Mouse (Mus musculus): ENCODE measurements at regions not wholly inside any gene's neighbourhood (a gene's known extent, or its start where the extent isn't known, plus 50 kb on each side); places are given as distances from the start of the nearest gene placed in this dataset.

GRCm38 (mm10) chr11:117419351-117419969 is 64.7 kb upstream of the Gm11733 start:
- ATAC-seq (replicated peaks; ENCODE audit: low FRiP score, low TSS enrichment, low read depth) (no peak), DNase-seq (ENCODE audit: low spot score) (no peak)
- no peak overlapping the region for H3K9ac ChIP-seq (ENCODE audit: low read length)
- H3K4me2 ChIP-seq (ENCODE audit: low read length): no peak overlapping the region
- no peaks in the 10 kb centered on the region for H3K36me3 ChIP-seq (ENCODE audit: control insufficient read depth, insufficient read depth, low read length)
- H3K4me1 ChIP-seq (replicated peaks; ENCODE audit: control insufficient read depth, insufficient read depth, low read length): peaks cover 28% of the 10 kb centered on the region
- H3K9me3 ChIP-seq (ENCODE audit: control insufficient read depth, low read length): no peaks in the 10 kb centered on the region
- H3K4me3 ChIP-seq (ENCODE audit: low read depth, low read length): no peak overlapping the region
- 67% methylated on average over 9 of the region's 9 CpGs for WGBS
- H3K27ac ChIP-seq (ENCODE audit: low read depth): no peak overlapping the region
- peaks cover 8% of the 10 kb centered on the region for H3K27me3 ChIP-seq (replicated peaks; ENCODE audit: control insufficient read depth, insufficient read depth, low read length)

GRCm38 (mm10) chr11:117422713-117423112 is 61.5 kb upstream of the Gm11733 start:
- H3K27ac ChIP-seq (ENCODE audit: low read depth): no peak overlapping the region
- no peaks in the 10 kb centered on the region for H3K27me3 ChIP-seq (replicated peaks; ENCODE audit: control insufficient read depth, insufficient read depth, low read length)
- WGBS: 85% methylated on average over 6 of the region's 6 CpGs
- no peaks in the 10 kb centered on the region for H3K36me3 ChIP-seq (ENCODE audit: control insufficient read depth, insufficient read depth, low read length)
- no peak overlapping the region for H3K4me3 ChIP-seq (ENCODE audit: low read depth, low read length)
- H3K4me2 ChIP-seq (ENCODE audit: low read length): no peak overlapping the region
- H3K9ac ChIP-seq (ENCODE audit: low read length): no peak overlapping the region
- H3K9me3 ChIP-seq (ENCODE audit: control insufficient read depth, low read length): no peaks in the 10 kb centered on the region
- ATAC-seq (replicated peaks; ENCODE audit: low FRiP score, low TSS enrichment, low read depth) (no peak), DNase-seq (ENCODE audit: low spot score) (no peak)
- H3K4me1 ChIP-seq (replicated peaks; ENCODE audit: control insufficient read depth, insufficient read depth, low read length): peaks cover 22% of the 10 kb centered on the region

DNA sequence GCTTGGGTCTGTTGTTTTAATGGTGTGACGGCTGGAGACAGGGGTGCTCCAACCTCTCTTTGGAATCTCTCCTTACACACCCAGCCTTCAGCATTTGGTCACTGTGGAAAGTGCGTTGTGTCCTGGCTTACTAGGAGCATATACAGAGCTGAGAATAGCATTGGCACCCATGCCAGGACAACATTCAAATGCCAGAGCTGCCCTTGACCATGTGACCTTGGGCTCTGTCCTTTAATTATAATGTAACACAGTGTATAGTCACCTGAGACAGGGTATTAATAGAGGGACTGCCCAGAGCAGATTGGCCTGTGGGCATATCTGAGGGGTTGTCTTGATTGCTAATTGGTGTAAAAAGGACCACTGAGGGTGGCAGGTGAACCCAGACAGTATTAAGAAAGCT is 60.7 kb upstream of the Gm11733 start:
- no peaks in the 10 kb centered on the region for H3K36me3 ChIP-seq (ENCODE audit: control insufficient read depth, insufficient read depth, low read length)
- no peak for DNase-seq (ENCODE audit: low spot score)
- no peak overlapping the region for H3K4me2 ChIP-seq (ENCODE audit: low read length)
- H3K27ac ChIP-seq (ENCODE audit: low read depth): no peak overlapping the region
- H3K4me1 ChIP-seq (replicated peaks; ENCODE audit: control insufficient read depth, insufficient read depth, low read length): peaks cover 15% of the 10 kb centered on the region
- no peak overlapping the region for H3K9ac ChIP-seq (ENCODE audit: low read length)
- no peak for ATAC-seq (replicated peaks; ENCODE audit: low FRiP score, low TSS enrichment, low read depth)
- no peaks in the 10 kb centered on the region for H3K27me3 ChIP-seq (replicated peaks; ENCODE audit: control insufficient read depth, insufficient read depth, low read length)
- 92% methylated on average over 2 of the region's 2 CpGs for WGBS
- no peak overlapping the region for H3K4me3 ChIP-seq (ENCODE audit: low read depth, low read length)
- no peaks in the 10 kb centered on the region for H3K9me3 ChIP-seq (ENCODE audit: control insufficient read depth, low read length)

GRCm38 (mm10) chr11:117425466-117425865 is 58.7 kb upstream of the Gm11733 start:
- Histone ChIP-seq H3K4me2 (ENCODE audit: low read length) (no peak overlapping the region), H3K9ac (ENCODE audit: low read length) (no peak overlapping the region), H3K27me3 (replicated peaks; ENCODE audit: control insufficient read depth, insufficient read depth, low read length) (no peaks in the 10 kb centered on the region), H3K9me3 (ENCODE audit: control insufficient read depth, low read length) (no peaks in the 10 kb centered on the region), H3K27ac (ENCODE audit: low read depth) (no peak overlapping the region), H3K36me3 (ENCODE audit: control insufficient read depth, insufficient read depth, low read length) (no peaks in the 10 kb centered on the region), H3K4me3 (ENCODE audit: low read depth, low read length) (no peak overlapping the region), H3K4me1 (replicated peaks; ENCODE audit: control insufficient read depth, insufficient read depth, low read length) (peaks cover 9% of the 10 kb centered on the region; the same call in 1 of the 2 replicates)
- ATAC-seq (replicated peaks; ENCODE audit: low FRiP score, low TSS enrichment, low read depth) (0 out of 2 replicates have a peak, but pooled peaks have one; percentile 21), DNase-seq (ENCODE audit: low spot score) (no peak)
- WGBS: 35% methylated on average over 8 of the region's 9 CpGs

DNA sequence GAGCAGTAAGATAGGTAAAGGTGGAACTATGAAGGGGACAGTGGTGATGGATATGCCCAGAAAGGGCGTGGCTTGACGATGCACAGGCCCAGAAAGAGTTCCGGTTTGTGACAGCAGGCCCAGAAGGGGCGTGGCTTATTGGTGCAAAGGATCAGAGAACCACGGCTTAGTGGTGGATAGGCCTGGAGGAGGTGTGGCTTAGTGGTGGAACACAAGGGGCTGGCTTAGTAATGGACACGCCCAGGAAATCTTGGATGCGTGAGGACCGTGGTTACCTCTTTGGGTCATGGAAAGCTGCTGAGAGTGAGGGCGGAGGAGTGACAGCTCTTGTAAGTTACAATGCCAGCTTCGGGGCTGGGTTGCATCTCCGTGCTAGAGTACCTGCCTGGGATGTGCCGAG is 58.2 kb upstream of the Gm11733 start:
- 28% methylated on average over 12 of the region's 12 CpGs for WGBS
- H3K36me3 ChIP-seq (ENCODE audit: control insufficient read depth, insufficient read depth, low read length): no peaks in the 10 kb centered on the region
- no peak overlapping the region for H3K4me3 ChIP-seq (ENCODE audit: low read depth, low read length)
- no peak overlapping the region for H3K9ac ChIP-seq (ENCODE audit: low read length)
- peaks cover 9% of the 10 kb centered on the region; the same call in 1 of the 2 replicates for H3K4me1 ChIP-seq (replicated peaks; ENCODE audit: control insufficient read depth, insufficient read depth, low read length)
- no peaks in the 10 kb centered on the region for H3K27me3 ChIP-seq (replicated peaks; ENCODE audit: control insufficient read depth, insufficient read depth, low read length)
- H3K9me3 ChIP-seq (ENCODE audit: control insufficient read depth, low read length): no peaks in the 10 kb centered on the region
- no peak overlapping the region for H3K4me2 ChIP-seq (ENCODE audit: low read length)
- H3K27ac ChIP-seq (ENCODE audit: low read depth): no peak overlapping the region
- no peak for DNase-seq (ENCODE audit: low spot score)
- peak; percentile 48; the same call in 1 of the 2 replicates for ATAC-seq (replicated peaks; ENCODE audit: low FRiP score, low TSS enrichment, low read depth)

- no peak for DNase-seq (ENCODE audit: low spot score)
- Histone ChIP-seq H3K36me3 (ENCODE audit: control insufficient read depth, insufficient read depth, low read length) (no peaks in the 10 kb centered on the region), H3K4me1 (replicated peaks; ENCODE audit: control insufficient read depth, insufficient read depth, low read length) (peaks cover 9% of the 10 kb centered on the region; the same call in 1 of the 2 replicates), H3K27ac (ENCODE audit: low read depth) (no peak overlapping the region), H3K9ac (ENCODE audit: low read length) (no peak overlapping the region), H3K9me3 (ENCODE audit: control insufficient read depth, low read length) (no peaks in the 10 kb centered on the region), H3K4me2 (ENCODE audit: low read length) (no peak overlapping the region), H3K27me3 (replicated peaks; ENCODE audit: control insufficient read depth, insufficient read depth, low read length) (no peaks in the 10 kb centered on the region), H3K4me3 (ENCODE audit: low read depth, low read length) (no peak overlapping the region)
- ATAC-seq (replicated peaks; ENCODE audit: low FRiP score, low TSS enrichment, low read depth): no peak
- WGBS: 83% methylated on average over 4 of the region's 4 CpGs
These were observed 57.5 kb upstream of the Gm11733 start for GRCm38 (mm10) chr11:117426651-117427050.

- ATAC-seq (replicated peaks; ENCODE audit: low FRiP score, low TSS enrichment, low read depth) (no peak), DNase-seq (ENCODE audit: low spot score) (no peak)
- Histone ChIP-seq H3K4me3 (ENCODE audit: low read depth, low read length) (no peak overlapping the region), H3K9me3 (ENCODE audit: control insufficient read depth, low read length) (no peaks in the 10 kb centered on the region), H3K4me1 (replicated peaks; ENCODE audit: control insufficient read depth, insufficient read depth, low read length) (peaks cover 9% of the 10 kb centered on the region; the same call in 1 of the 2 replicates), H3K9ac (ENCODE audit: low read length) (no peak overlapping the region), H3K27me3 (replicated peaks; ENCODE audit: control insufficient read depth, insufficient read depth, low read length) (no peaks in the 10 kb centered on the region), H3K36me3 (ENCODE audit: control insufficient read depth, insufficient read depth, low read length) (no peaks in the 10 kb centered on the region), H3K27ac (ENCODE audit: low read depth) (no peak overlapping the region), H3K4me2 (ENCODE audit: low read length) (no peak overlapping the region)
- WGBS: 91% methylated on average over 17 of the region's 17 CpGs
These were observed 56.2 kb upstream of the Gm11733 start for GRCm38 (mm10) chr11:117427808-117428510.

GRCm38 (mm10) chr11:117429326-117429752 is 54.8 kb upstream of the Gm11733 start:
- 75% methylated on average over 10 of the region's 10 CpGs for WGBS
- H3K4me1 ChIP-seq (replicated peaks; ENCODE audit: control insufficient read depth, insufficient read depth, low read length): peaks cover 9% of the 10 kb centered on the region; the same call in 1 of the 2 replicates
- H3K27me3 ChIP-seq (replicated peaks; ENCODE audit: control insufficient read depth, insufficient read depth, low read length): no peaks in the 10 kb centered on the region
- ATAC-seq (replicated peaks; ENCODE audit: low FRiP score, low TSS enrichment, low read depth) (no peak), DNase-seq (ENCODE audit: low spot score) (no peak)
- no peak overlapping the region for H3K9ac ChIP-seq (ENCODE audit: low read length)
- no peaks in the 10 kb centered on the region for H3K9me3 ChIP-seq (ENCODE audit: control insufficient read depth, low read length)
- no peak overlapping the region for H3K4me3 ChIP-seq (ENCODE audit: low read depth, low read length)
- no peak overlapping the region for H3K4me2 ChIP-seq (ENCODE audit: low read length)
- no peak overlapping the region for H3K27ac ChIP-seq (ENCODE audit: low read depth)
- no peaks in the 10 kb centered on the region for H3K36me3 ChIP-seq (ENCODE audit: control insufficient read depth, insufficient read depth, low read length)

GRCm38 (mm10) chr11:117429894-117430293 is 54.3 kb upstream of the Gm11733 start:
- no peaks in the 10 kb centered on the region for H3K9me3 ChIP-seq (ENCODE audit: control insufficient read depth, low read length)
- no peak overlapping the region for H3K4me3 ChIP-seq (ENCODE audit: low read depth, low read length)
- 53% methylated on average over 8 of the region's 8 CpGs for WGBS
- no peak overlapping the region for H3K9ac ChIP-seq (ENCODE audit: low read length)
- no peak overlapping the region for H3K27ac ChIP-seq (ENCODE audit: low read depth)
- H3K27me3 ChIP-seq (replicated peaks; ENCODE audit: control insufficient read depth, insufficient read depth, low read length): no peaks in the 10 kb centered on the region
- H3K4me1 ChIP-seq (replicated peaks; ENCODE audit: control insufficient read depth, insufficient read depth, low read length): peaks cover 9% of the 10 kb centered on the region; the same call in 1 of the 2 replicates
- DNase-seq (ENCODE audit: low spot score) (no peak), ATAC-seq (replicated peaks; ENCODE audit: low FRiP score, low TSS enrichment, low read depth) (no peak)
- no peak overlapping the region for H3K4me2 ChIP-seq (ENCODE audit: low read length)
- no peaks in the 10 kb centered on the region for H3K36me3 ChIP-seq (ENCODE audit: control insufficient read depth, insufficient read depth, low read length)

Measured in intestine, embryonic 14.5 days (tissue).